Mouse (Mus musculus): ENCODE measurements around the gene Snrpf.
A peak's percentile ranks its signal among the peaks of the same experiment; 100 is the strongest.
"Not testable (repeated sequence)": the region's sequence is repeated elsewhere in the genome, so short reads cannot be mapped to it uniquely, and the experiment has no call there.

The Snrpf gene

DNA sequence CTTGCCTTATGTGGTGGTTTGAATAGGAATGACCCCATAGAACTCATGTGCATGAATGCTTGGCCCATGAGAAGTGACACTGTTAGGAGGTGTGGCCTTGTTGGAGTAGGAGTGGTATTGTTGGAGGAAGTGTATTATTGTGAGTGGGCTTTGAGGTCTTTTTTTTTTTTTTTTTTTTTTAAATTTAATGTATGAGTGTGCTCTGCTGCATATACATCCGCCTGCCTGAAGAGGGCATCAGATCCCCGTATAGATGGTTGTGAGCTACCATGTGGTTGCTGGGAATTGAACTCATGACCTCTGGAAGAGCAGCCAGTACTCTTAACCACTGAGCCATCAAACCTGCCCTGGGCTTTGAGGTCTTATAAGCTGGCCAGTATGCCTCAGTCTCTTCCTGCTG is 17.3 kb downstream of the Snrpf start:
- peaks cover 2% of the 10 kb centered on the region for H3K4me1 ChIP-seq (replicated peaks; ENCODE audit: low read depth, low read length)
- H3K36me3 ChIP-seq (ENCODE audit: insufficient read depth, low read length) = no peaks in the 10 kb centered on the region
- no peak overlapping the region for H3K4me3 ChIP-seq (replicated peaks; ENCODE audit: low read length)
- H3K9me3 ChIP-seq (ENCODE audit: low read length) = no peaks in the 10 kb centered on the region
- TF ChIP-seq CTCF (conservative IDR thresholded peaks at IDR 0.05; ENCODE audit: low read length) (peak; percentile 30), NANOG (IDR thresholded peaks at IDR 0.05; ENCODE audit: borderline replicate concordance, low read length) (no peak), POU5F1 (IDR thresholded peaks at IDR 0.05; ENCODE audit: borderline replicate concordance, low read length) (no peak)
- no peaks in the 10 kb centered on the region for H3K27me3 ChIP-seq (ENCODE audit: insufficient read depth, low read length)

GRCm38 (mm10) chr10:93568671-93569070 is 20.8 kb downstream of the Snrpf start:
- Histone ChIP-seq H3K4me3 (replicated peaks; ENCODE audit: low read length) (no peak overlapping the region), H3K36me3 (ENCODE audit: insufficient read depth, low read length) (no peaks in the 10 kb centered on the region), H3K9me3 (ENCODE audit: low read length) (no peaks in the 10 kb centered on the region), H3K27me3 (ENCODE audit: insufficient read depth, low read length) (no peaks in the 10 kb centered on the region), H3K4me1 (replicated peaks; ENCODE audit: low read depth, low read length) (no peaks in the 10 kb centered on the region)
- TF ChIP-seq CTCF (conservative IDR thresholded peaks at IDR 0.05; ENCODE audit: low read length) = no peak
- no peak for TF ChIP-seq POU5F1 (IDR thresholded peaks at IDR 0.05; ENCODE audit: borderline replicate concordance, low read length)
- no peak for TF ChIP-seq NANOG (IDR thresholded peaks at IDR 0.05; ENCODE audit: borderline replicate concordance, low read length)

DNA sequence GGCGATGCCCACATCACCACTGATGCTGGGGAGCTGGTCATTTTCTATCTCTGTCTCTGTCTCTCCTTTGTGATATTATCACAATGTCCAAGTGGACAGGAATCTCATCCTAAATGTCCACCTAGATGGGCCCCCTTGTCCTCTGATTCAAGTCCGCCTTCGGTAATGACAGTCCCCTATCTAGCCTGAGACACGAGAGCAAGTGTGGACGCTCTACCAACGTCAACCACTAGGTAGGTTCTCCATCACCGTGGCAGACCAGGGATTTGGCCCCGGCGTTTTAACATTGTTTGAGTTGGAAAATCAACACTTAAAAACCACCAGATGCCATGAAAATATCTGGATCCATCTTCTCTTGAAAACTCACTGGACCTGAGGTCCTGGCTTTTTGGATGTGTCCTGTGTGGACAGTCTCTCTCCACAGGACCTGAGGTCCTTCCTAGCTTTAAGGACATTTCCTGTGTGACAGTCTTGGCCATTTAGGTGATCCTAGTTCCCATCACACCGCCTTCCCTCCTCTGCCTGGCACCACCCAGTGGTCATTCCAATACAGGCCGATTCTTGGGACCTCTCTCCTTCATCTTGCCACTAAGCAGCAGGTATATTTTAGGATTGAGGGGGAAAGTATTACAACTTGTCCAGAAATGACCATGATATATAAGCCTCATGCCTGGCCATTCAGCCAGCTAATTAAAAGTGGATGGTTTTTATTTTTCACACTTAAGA is 21.5 kb downstream of the Snrpf start:
- no peaks in the 10 kb centered on the region for H3K9me3 ChIP-seq (ENCODE audit: low read length)
- H3K4me3 ChIP-seq (replicated peaks; ENCODE audit: low read length) = no peak overlapping the region
- no peaks in the 10 kb centered on the region for H3K36me3 ChIP-seq (ENCODE audit: insufficient read depth, low read length)
- TF ChIP-seq POU5F1 (IDR thresholded peaks at IDR 0.05; ENCODE audit: borderline replicate concordance, low read length) (no peak), CTCF (conservative IDR thresholded peaks at IDR 0.05; ENCODE audit: low read length) (no peak), NANOG (IDR thresholded peaks at IDR 0.05; ENCODE audit: borderline replicate concordance, low read length) (no peak)
- H3K4me1 ChIP-seq (replicated peaks; ENCODE audit: low read depth, low read length) = no peaks in the 10 kb centered on the region
- no peaks in the 10 kb centered on the region for H3K27me3 ChIP-seq (ENCODE audit: insufficient read depth, low read length)

DNA sequence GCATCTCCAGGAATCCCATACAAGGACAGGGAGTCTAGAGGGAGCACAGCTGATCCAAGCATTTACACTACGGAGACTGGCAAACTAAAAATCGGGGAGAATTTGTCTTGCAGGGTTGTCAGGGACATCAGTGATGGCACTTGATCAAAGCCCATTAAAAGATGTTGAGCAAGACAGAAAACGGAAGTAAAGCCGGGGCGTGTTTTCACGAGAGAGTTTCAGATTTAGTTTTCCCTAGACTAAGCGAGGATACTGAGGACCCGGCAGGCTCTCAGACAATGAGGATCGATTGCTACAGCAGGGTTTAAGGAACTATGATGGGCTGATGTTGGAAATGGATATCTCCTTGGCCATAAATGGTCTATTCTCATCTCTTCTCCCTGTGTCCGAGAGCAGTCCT is 22.4 kb downstream of the Snrpf start:
- Histone ChIP-seq H3K36me3 (ENCODE audit: insufficient read depth, low read length) (no peaks in the 10 kb centered on the region), H3K4me1 (replicated peaks; ENCODE audit: low read depth, low read length) (no peaks in the 10 kb centered on the region), H3K27me3 (ENCODE audit: insufficient read depth, low read length) (no peaks in the 10 kb centered on the region), H3K4me3 (replicated peaks; ENCODE audit: low read length) (no peak overlapping the region), H3K9me3 (ENCODE audit: low read length) (no peaks in the 10 kb centered on the region)
- no peak for TF ChIP-seq NANOG (IDR thresholded peaks at IDR 0.05; ENCODE audit: borderline replicate concordance, low read length)

GRCm38 (mm10) chr10:93564518-93565090 is 24.9 kb downstream of the Snrpf start:
- H3K27me3 ChIP-seq (ENCODE audit: insufficient read depth, low read length) = no peaks in the 10 kb centered on the region
- no peak overlapping the region for H3K4me3 ChIP-seq (replicated peaks; ENCODE audit: low read length)
- TF ChIP-seq POU5F1 (IDR thresholded peaks at IDR 0.05; ENCODE audit: borderline replicate concordance, low read length) (no peak), CTCF (conservative IDR thresholded peaks at IDR 0.05; ENCODE audit: low read length) (no peak), NANOG (IDR thresholded peaks at IDR 0.05; ENCODE audit: borderline replicate concordance, low read length) (no peak)
- no peaks in the 10 kb centered on the region for H3K9me3 ChIP-seq (ENCODE audit: low read length)
- peaks cover 6% of the 10 kb centered on the region for H3K4me1 ChIP-seq (replicated peaks; ENCODE audit: low read depth, low read length)
- no peaks in the 10 kb centered on the region for H3K36me3 ChIP-seq (ENCODE audit: insufficient read depth, low read length)

DNA sequence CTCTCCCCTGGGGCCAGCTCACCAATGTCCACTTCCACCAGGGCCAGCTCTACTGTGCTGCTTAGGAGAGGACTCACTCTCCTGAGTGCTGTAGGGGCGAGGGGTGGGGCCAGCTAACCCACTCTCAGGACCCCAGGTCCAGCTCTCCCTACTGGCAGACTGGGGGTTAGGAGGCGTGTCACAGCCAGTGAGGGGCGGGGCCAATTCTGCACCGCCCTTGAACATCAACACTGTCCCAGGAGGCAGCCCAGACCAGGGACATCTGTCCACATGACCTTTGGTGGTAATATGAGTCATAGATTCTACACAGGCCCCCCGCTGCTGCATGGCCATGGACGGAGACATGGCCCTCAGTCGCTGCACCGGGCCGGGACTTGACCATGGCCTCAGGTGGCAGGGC is 29.7 kb downstream of the Snrpf start:
- no peaks in the 10 kb centered on the region for H3K27me3 ChIP-seq (ENCODE audit: insufficient read depth, low read length)
- H3K36me3 ChIP-seq (ENCODE audit: insufficient read depth, low read length) = no peaks in the 10 kb centered on the region
- H3K9me3 ChIP-seq (ENCODE audit: low read length) = no peaks in the 10 kb centered on the region
- peak overlapping the region; percentile 51 for H3K4me3 ChIP-seq (replicated peaks; ENCODE audit: low read length)
- no peak for TF ChIP-seq NANOG (IDR thresholded peaks at IDR 0.05; ENCODE audit: borderline replicate concordance, low read length)
- no peak for TF ChIP-seq POU5F1 (IDR thresholded peaks at IDR 0.05; ENCODE audit: borderline replicate concordance, low read length)
- TF ChIP-seq CTCF (conservative IDR thresholded peaks at IDR 0.05; ENCODE audit: low read length) = no peak
- H3K4me1 ChIP-seq (replicated peaks; ENCODE audit: low read depth, low read length) = peaks cover 10% of the 10 kb centered on the region

- H3K4me3 ChIP-seq (replicated peaks; ENCODE audit: low read length); H3K9me3 ChIP-seq (ENCODE audit: low read length); H3K27me3 ChIP-seq (ENCODE audit: insufficient read depth, low read length); H3K36me3 ChIP-seq (ENCODE audit: insufficient read depth, low read length): not testable (repeated sequence)
- peaks cover 10% of the 10 kb centered on the region for H3K4me1 ChIP-seq (replicated peaks; ENCODE audit: low read depth, low read length)
Measured at GRCm38 (mm10) chr10:93557971-93558370, 31.5 kb downstream of the Snrpf start.

DNA sequence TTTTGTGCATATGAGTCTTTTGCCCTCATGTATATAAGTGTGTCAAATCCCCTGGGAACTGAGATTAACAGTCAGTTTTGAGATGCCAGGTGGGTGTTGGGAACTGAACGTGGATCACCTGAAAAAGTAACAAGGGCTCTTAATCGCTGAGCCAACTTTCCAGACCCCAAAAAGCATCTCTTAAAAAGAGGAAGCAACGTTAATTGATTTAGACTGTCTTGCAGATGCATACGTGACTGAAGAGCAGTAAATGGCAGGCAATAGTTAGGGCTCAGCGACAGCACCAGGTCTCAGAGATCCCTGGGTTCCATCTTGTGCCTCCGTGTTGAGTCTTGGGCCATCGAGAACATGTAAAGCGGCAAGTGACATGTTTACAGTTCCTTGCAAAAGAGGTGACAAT is 36.9 kb downstream of the Snrpf start:
- Histone ChIP-seq H3K4me1 (replicated peaks; ENCODE audit: low read depth, low read length) (peaks cover 21% of the 10 kb centered on the region), H3K4me3 (replicated peaks; ENCODE audit: low read length) (no peak overlapping the region), H3K9me3 (ENCODE audit: low read length) (no peaks in the 10 kb centered on the region), H3K36me3 (ENCODE audit: insufficient read depth, low read length) (no peaks in the 10 kb centered on the region), H3K27me3 (ENCODE audit: insufficient read depth, low read length) (no peaks in the 10 kb centered on the region)
- no peak for TF ChIP-seq POU5F1 (IDR thresholded peaks at IDR 0.05; ENCODE audit: borderline replicate concordance, low read length)
- TF ChIP-seq CTCF (conservative IDR thresholded peaks at IDR 0.05; ENCODE audit: low read length) = no peak
- TF ChIP-seq NANOG (IDR thresholded peaks at IDR 0.05; ENCODE audit: borderline replicate concordance, low read length) = no peak

DNA sequence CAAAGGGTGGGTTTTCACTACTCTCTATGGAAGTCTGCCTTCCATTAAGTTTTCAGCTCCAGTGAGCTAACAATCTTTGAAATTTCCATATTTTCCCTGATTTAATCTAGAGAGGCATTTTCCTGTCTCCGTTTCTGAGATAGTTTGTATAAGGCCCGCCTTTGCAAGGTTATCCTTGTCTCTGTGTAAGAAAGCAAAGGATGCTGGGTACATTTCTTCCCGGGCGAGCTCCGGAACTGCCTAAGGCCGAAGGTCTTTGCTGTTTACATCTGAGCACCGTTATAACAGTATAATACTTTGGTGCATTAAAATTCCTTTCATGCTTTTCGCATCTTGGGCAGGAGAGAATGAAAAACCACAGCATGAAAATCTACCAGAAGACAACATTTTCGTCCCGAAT is 39.7 kb downstream of the Snrpf start:
- H3K9me3 ChIP-seq (ENCODE audit: low read length) = no peaks in the 10 kb centered on the region
- H3K27me3 ChIP-seq (ENCODE audit: insufficient read depth, low read length) = no peaks in the 10 kb centered on the region
- H3K4me3 ChIP-seq (replicated peaks; ENCODE audit: low read length) = peak overlapping the region; percentile 39; the same call in 1 of the 2 replicates
- H3K36me3 ChIP-seq (ENCODE audit: insufficient read depth, low read length) = no peaks in the 10 kb centered on the region
- peaks cover 36% of the 10 kb centered on the region for H3K4me1 ChIP-seq (replicated peaks; ENCODE audit: low read depth, low read length)
- TF ChIP-seq NANOG (IDR thresholded peaks at IDR 0.05; ENCODE audit: borderline replicate concordance, low read length) (no peak), POU5F1 (IDR thresholded peaks at IDR 0.05; ENCODE audit: borderline replicate concordance, low read length) (no peak), CTCF (conservative IDR thresholded peaks at IDR 0.05; ENCODE audit: low read length) (no peak)

Data from E14TG2a.4 (cell line).